Mouse (Mus musculus) stomach, embryonic 14.5 days (tissue): ENCODE results near the gene Slc1a2. TPM values are rescaled to one million over a fixed set of nuclear protein-coding genes. Genes with fewer than 3 reads are reported as not detected.

Experiments
- ATAC-seq: fragments of 200-750 bp; cut with Nextera tagmentation; 2 replicates; pipeline ENCODE4 v1.8.0; 2017; ENCODE audit warnings: low read depth, moderate TSS enrichment; ENCODE audit not compliant: insufficient number of reproducible peaks, insufficient read depth, low FRiP score
- H3K27ac ChIP-seq: fragments of 300-500 bp; sonication (generic); 2 replicates; pipeline ENCODE4 v1.5.1; 2014; ENCODE audit warnings: mild to moderate bottlenecking, low read length, moderate library complexity, mixed read lengths
- H3K27me3 ChIP-seq: fragments of 300-500 bp; sonication (generic); 2 replicates; pipeline ENCODE4 v1.6.1; 2014; ENCODE audit warnings: low read length, control low read depth, mixed read lengths; ENCODE audit not compliant: control insufficient read depth, insufficient read depth
- H3K36me3 ChIP-seq: fragments of 300-500 bp; sonication (generic); 2 replicates; pipeline ENCODE4 v1.6.1; 2014; ENCODE audit warnings: mild to moderate bottlenecking, control low read depth, low read length, moderate library complexity, mixed read lengths; ENCODE audit not compliant: control insufficient read depth, insufficient read depth
- H3K4me1 ChIP-seq: fragments of 300-500 bp; sonication (generic); 2 replicates; pipeline ENCODE4 v1.6.1; 2014; ENCODE audit warnings: low read length, control low read depth, mixed read lengths; ENCODE audit not compliant: control insufficient read depth, insufficient read depth
- H3K4me2 ChIP-seq: fragments of 300-500 bp; sonication (generic); replicated peaks from 2 replicates; pipeline ENCODE4 v1.6.1; 2014; ENCODE audit warnings: low read depth, low read length, control low read depth
- H3K4me3 ChIP-seq: fragments of 300-500 bp; sonication (generic); 2 replicates; pipeline ENCODE4 v1.5.1; 2014; ENCODE audit warnings: low read depth, low read length, control low read depth
- H3K9ac ChIP-seq: fragments of 300-500 bp; sonication (generic); replicated peaks from 2 replicates; pipeline ENCODE4 v1.6.1; 2014; ENCODE audit warnings: low read depth, mild to moderate bottlenecking, control low read depth, low read length, moderate library complexity, mixed read lengths
- H3K9me3 ChIP-seq: fragments of 300-500 bp; sonication (generic); 2 replicates; pipeline ENCODE4 v1.6.1; 2016; ENCODE audit warnings: low read depth, low read length, control low read depth; ENCODE audit not compliant: control insufficient read depth
- WGBS: fragments of 180-500 bp; shearing (Covaris S2); extraction: QIAGEN DNeasy Blood & Tissue Kit; methylation state at CpG from one replicate; pipeline ENCODE4 v1.1.7; 2014; 5-methylcytosine and 5-hydroxymethylcytosine counted together
- polyA plus RNA-seq: library from polyadenylated mRNA; unstranded; fragments of >200 nt; fragmentation: Nextera tagmentation; extraction: Ambion mirVana; gene quantifications from 2 replicates; pipeline ENCODE4 v1.2.1, GENCODE M21; 2014

Gene Slc1a2
- polyA plus RNA-seq, 1 experiment from 2014 or later, result 1.0 TPM

- WGBS, result 70% methylated on average over 2 of the region's 2 CpGs
- Histone ChIP-seq H3K36me3 (no peaks in the 10 kb centered on the region), H3K4me3 (no peak overlapping the region), H3K4me2 (no peak overlapping the region), H3K27me3 (no peaks in the 10 kb centered on the region), H3K4me1 (no peaks in the 10 kb centered on the region), H3K9ac (no peak overlapping the region), H3K9me3 (no peaks in the 10 kb centered on the region), H3K27ac (no peak overlapping the region)
- ATAC-seq, result no peak
Observed at GRCm38 (mm10) chr2:102735031-102735430, 76.6 kb downstream of the Slc1a2 start.

- Histone ChIP-seq H3K36me3 (no peaks in the 10 kb centered on the region), H3K27ac (no peak overlapping the region), H3K4me2 (no peak overlapping the region), H3K4me3 (no peak overlapping the region), H3K9ac (no peak overlapping the region), H3K9me3 (no peaks in the 10 kb centered on the region), H3K27me3 (no peaks in the 10 kb centered on the region), H3K4me1 (no peaks in the 10 kb centered on the region)
- WGBS, result 92% methylated on average over 9 of the region's 9 CpGs
- ATAC-seq, result no peak
Observed at GRCm38 (mm10) chr2:102735811-102736210, 77.4 kb downstream of the Slc1a2 start.

- Histone ChIP-seq H3K4me2 (no peak overlapping the region), H3K27ac (no peak overlapping the region), H3K36me3 (no peaks in the 10 kb centered on the region), H3K9ac (no peak overlapping the region), H3K9me3 (no peaks in the 10 kb centered on the region), H3K4me1 (no peaks in the 10 kb centered on the region), H3K4me3 (no peak overlapping the region), H3K27me3 (no peaks in the 10 kb centered on the region)
- no peak for ATAC-seq
- 76% methylated on average over 5 of the region's 5 CpGs for WGBS
Observed at GRCm38 (mm10) chr2:102736490-102736889, 78.0 kb downstream of the Slc1a2 start.

- Histone ChIP-seq H3K27me3 (no peaks in the 10 kb centered on the region), H3K9ac (no peak overlapping the region), H3K4me2 (no peak overlapping the region), H3K36me3 (no peaks in the 10 kb centered on the region), H3K27ac (no peak overlapping the region), H3K4me1 (no peaks in the 10 kb centered on the region), H3K9me3 (no peaks in the 10 kb centered on the region), H3K4me3 (no peak overlapping the region)
- WGBS, result 83% methylated on average over 1 of the region's 1 CpGs
- ATAC-seq, result no peak
Observed at GRCm38 (mm10) chr2:102738852-102739251, 80.4 kb downstream of the Slc1a2 start.

- Histone ChIP-seq H3K36me3 (no peaks in the 10 kb centered on the region), H3K27ac (no peak overlapping the region), H3K9ac (no peak overlapping the region), H3K9me3 (no peaks in the 10 kb centered on the region), H3K4me2 (no peak overlapping the region), H3K4me3 (no peak overlapping the region), H3K27me3 (no peaks in the 10 kb centered on the region), H3K4me1 (no peaks in the 10 kb centered on the region)
- no peak for ATAC-seq
- WGBS, result 67% methylated on average over 5 of the region's 5 CpGs
Observed at GRCm38 (mm10) chr2:102742685-102743084, 84.2 kb downstream of the Slc1a2 start.

GRCm38 (mm10) chr2:102743918-102744696 is 85.6 kb downstream of the Slc1a2 start:
- Histone ChIP-seq H3K36me3 (no peaks in the 10 kb centered on the region), H3K4me2 (no peak overlapping the region), H3K27ac (no peak overlapping the region), H3K4me3 (no peak overlapping the region), H3K9ac (no peak overlapping the region), H3K4me1 (no peaks in the 10 kb centered on the region), H3K27me3 (no peaks in the 10 kb centered on the region), H3K9me3 (no peaks in the 10 kb centered on the region)
- no peak for ATAC-seq
- WGBS, result 54% methylated on average over 10 of the region's 10 CpGs

GRCm38 (mm10) chr2:102745259-102745906 is 86.9 kb downstream of the Slc1a2 start:
- no peaks in the 10 kb centered on the region for H3K36me3 ChIP-seq
- 28% methylated on average over 7 of the region's 7 CpGs for WGBS
- H3K4me1 ChIP-seq, result no peaks in the 10 kb centered on the region
- no peak overlapping the region for H3K4me3 ChIP-seq
- peak; percentile 94 for ATAC-seq
- H3K27ac ChIP-seq, result no peak overlapping the region
- H3K4me2 ChIP-seq, result no peak overlapping the region
- H3K9me3 ChIP-seq, result no peaks in the 10 kb centered on the region
- no peak overlapping the region for H3K9ac ChIP-seq
- H3K27me3 ChIP-seq, result no peaks in the 10 kb centered on the region

GRCm38 (mm10) chr2:102747758-102748157 is 89.3 kb downstream of the Slc1a2 start:
- 79% methylated on average over 3 of the region's 3 CpGs for WGBS
- no peaks in the 10 kb centered on the region for H3K4me1 ChIP-seq
- H3K27ac ChIP-seq, result no peak overlapping the region
- no peaks in the 10 kb centered on the region for H3K27me3 ChIP-seq
- H3K9me3 ChIP-seq, result no peaks in the 10 kb centered on the region
- H3K9ac ChIP-seq, result no peak overlapping the region
- no peak for ATAC-seq
- no peak overlapping the region for H3K4me3 ChIP-seq
- H3K4me2 ChIP-seq, result no peak overlapping the region
- no peaks in the 10 kb centered on the region for H3K36me3 ChIP-seq
